Mouse (Mus musculus): ENCODE results near the gene Tmem238. TPM values are rescaled to one million over a fixed set of nuclear protein-coding genes. Genes with fewer than 3 reads are reported as not detected.

The Tmem238 gene
- polyA plus RNA-seq, 1 experiment from 2014 or later = 6.2 TPM

GRCm38 (mm10) chr7:4742482-4742819 is 47.0 kb downstream of the Tmem238 start:
- ATAC-seq (ENCODE audit: insufficient number of reproducible peaks, insufficient read depth, low FRiP score, low TSS enrichment) = no peak
- peaks cover 50% of the 10 kb centered on the region for H3K36me3 ChIP-seq
- no peak overlapping the region for H3K4me2 ChIP-seq (replicated peaks)
- no peaks in the 10 kb centered on the region for H3K27me3 ChIP-seq
- H3K27ac ChIP-seq = no peak overlapping the region
- no peak overlapping the region for H3K4me3 ChIP-seq
- H3K9ac ChIP-seq = no peak overlapping the region
- peaks cover 24% of the 10 kb centered on the region for H3K4me1 ChIP-seq
- WGBS = 92% methylated on average over 6 of the region's 6 CpGs
- H3K9me3 ChIP-seq = no peaks in the 10 kb centered on the region

DNA sequence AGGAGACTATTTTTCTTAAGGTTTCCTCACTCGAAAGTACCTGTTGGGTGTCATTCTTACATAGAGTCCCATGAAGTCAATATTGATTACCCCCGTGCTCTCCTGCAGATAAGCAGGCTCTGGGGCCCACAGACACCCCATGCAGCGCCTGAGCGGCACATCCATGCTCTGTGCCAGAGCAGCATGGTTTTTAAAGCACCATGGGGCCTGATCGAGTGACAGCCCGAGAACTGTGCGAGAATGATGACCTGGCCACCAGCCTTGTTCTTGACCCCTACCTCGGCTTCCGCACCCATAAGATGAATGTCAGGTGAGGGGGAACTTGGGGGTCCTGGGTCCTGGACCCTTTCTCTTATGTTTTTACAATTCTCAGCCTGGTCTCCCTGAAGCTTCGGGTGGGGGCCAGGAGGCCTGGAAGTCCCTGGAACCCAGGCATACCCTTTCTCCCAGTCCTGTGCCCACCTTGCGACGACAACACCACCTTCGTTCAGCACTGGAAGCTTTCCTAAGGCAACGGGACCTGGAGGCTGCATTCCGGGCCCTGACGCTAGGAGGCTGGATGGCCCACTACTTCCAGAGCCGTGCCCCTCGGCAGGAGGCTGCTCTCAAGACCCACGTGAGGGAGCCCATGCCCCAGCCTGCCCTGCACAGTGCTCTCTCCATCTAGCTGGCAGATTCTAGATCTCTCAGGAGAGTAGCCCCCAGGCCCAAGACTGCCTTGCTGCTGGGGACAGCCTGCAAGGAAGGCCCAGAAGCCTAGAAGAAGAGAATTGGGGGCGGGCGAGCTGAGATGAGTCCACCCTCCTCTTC is 47.6 kb downstream of the Tmem238 start:
- Histone ChIP-seq H3K9ac (peak overlapping the region; percentile 77; the same call in 1 of the 2 replicates), H3K4me3 (peak overlapping the region; percentile 73; the same call in 1 of the 2 replicates), H3K4me1 (peaks cover 24% of the 10 kb centered on the region), H3K4me2 (replicated peaks) (peak overlapping the region; percentile 85), H3K9me3 (no peaks in the 10 kb centered on the region), H3K27ac (no peak overlapping the region), H3K36me3 (peaks cover 47% of the 10 kb centered on the region), H3K27me3 (no peaks in the 10 kb centered on the region)
- no peak for ATAC-seq (ENCODE audit: insufficient number of reproducible peaks, insufficient read depth, low FRiP score, low TSS enrichment)
- WGBS = 86% methylated on average over 21 of the region's 21 CpGs

DNA sequence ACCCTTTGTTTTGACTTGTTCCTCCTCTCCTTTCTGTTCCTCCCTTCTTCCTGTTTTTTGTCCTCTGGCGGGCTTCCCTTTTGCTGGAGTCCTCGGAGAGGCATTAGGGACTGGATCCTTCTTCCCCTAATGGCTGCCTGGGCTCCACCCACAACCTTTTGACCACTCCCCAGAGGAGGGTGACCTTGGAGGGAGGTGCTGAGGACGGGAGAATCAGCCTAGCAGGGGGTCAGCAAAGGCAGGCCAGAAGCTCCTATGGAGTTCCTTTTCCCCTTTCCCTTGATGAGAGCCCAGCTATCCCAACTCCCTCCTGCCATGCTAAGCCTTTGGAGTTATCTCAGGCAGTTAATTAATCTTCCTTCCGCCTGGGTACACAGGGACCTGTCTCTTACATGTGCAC is 48.3 kb downstream of the Tmem238 start:
- Histone ChIP-seq H3K9me3 (no peaks in the 10 kb centered on the region), H3K4me2 (replicated peaks) (peak overlapping the region; percentile 85), H3K27me3 (no peaks in the 10 kb centered on the region), H3K4me1 (peaks cover 24% of the 10 kb centered on the region), H3K4me3 (peak overlapping the region; percentile 73), H3K27ac (peak overlapping the region; percentile 90), H3K9ac (peak overlapping the region; percentile 77), H3K36me3 (peaks cover 39% of the 10 kb centered on the region)
- WGBS = 6% methylated on average over 4 of the region's 4 CpGs
- ATAC-seq (ENCODE audit: insufficient number of reproducible peaks, insufficient read depth, low FRiP score, low TSS enrichment) = no peak

GRCm38 (mm10) chr7:4740309-4740727 is 49.1 kb downstream of the Tmem238 start:
- Histone ChIP-seq H3K27me3 (no peaks in the 10 kb centered on the region), H3K9ac (peak overlapping the region; percentile 77), H3K9me3 (no peaks in the 10 kb centered on the region), H3K4me2 (replicated peaks) (peak overlapping the region; percentile 85), H3K4me3 (peak overlapping the region; percentile 73), H3K4me1 (peaks cover 24% of the 10 kb centered on the region), H3K36me3 (peaks cover 31% of the 10 kb centered on the region), H3K27ac (peak overlapping the region; percentile 90)
- WGBS = under 1% methylated on average over 14 of the region's 14 CpGs
- ATAC-seq (ENCODE audit: insufficient number of reproducible peaks, insufficient read depth, low FRiP score, low TSS enrichment) = peak; percentile 16; the same call in 1 of the 2 replicates

GRCm38 (mm10) chr7:4739544-4740275 is 49.7 kb downstream of the Tmem238 start, which contains the start of gene Kmt5c:
Gene Kmt5c, plus strand, starts transcription at chr7:4740115.
- peaks cover 24% of the 10 kb centered on the region for H3K4me1 ChIP-seq
- H3K36me3 ChIP-seq = peaks cover 28% of the 10 kb centered on the region
- H3K27me3 ChIP-seq = no peaks in the 10 kb centered on the region

GRCm38 (mm10) chr7:4739041-4739543 is 50.4 kb downstream of the Tmem238 start:
- no peak for ATAC-seq (ENCODE audit: insufficient number of reproducible peaks, insufficient read depth, low FRiP score, low TSS enrichment)
- Histone ChIP-seq H3K9ac (peak overlapping the region; percentile 17; the same call in 1 of the 2 replicates), H3K27me3 (no peaks in the 10 kb centered on the region), H3K27ac (peak overlapping the region; percentile 69), H3K36me3 (peaks cover 22% of the 10 kb centered on the region), H3K4me2 (replicated peaks) (peak overlapping the region; percentile 49), H3K4me1 (peaks cover 24% of the 10 kb centered on the region), H3K4me3 (peak overlapping the region; percentile 73), H3K9me3 (no peaks in the 10 kb centered on the region)
- 46% methylated on average over 10 of the region's 10 CpGs for WGBS

More at GRCm38 (mm10) chr7:4739544-4740275, 49.7 kb downstream of the Tmem238 start, which contains the start of gene Kmt5c:
- H3K9me3 ChIP-seq = no peaks in the 10 kb centered on the region
- under 1% methylated on average over 39 of the region's 44 CpGs for WGBS
- H3K27ac ChIP-seq = peak within 1 kb of the TSS; percentile 90
- peak within 1 kb of the TSS; percentile 77 for H3K9ac ChIP-seq
- peak; percentile 98 for ATAC-seq (ENCODE audit: insufficient number of reproducible peaks, insufficient read depth, low FRiP score, low TSS enrichment)
- H3K4me2 ChIP-seq (replicated peaks) = peak within 1 kb of the TSS; percentile 85
- peak within 1 kb of the TSS; percentile 73 for H3K4me3 ChIP-seq

Other genes starting within 250 kb of the Tmem238 start
- gene Syt5, start 242.1 kb downstream of the Tmem238 start, polyA plus RNA-seq (2016; fragmentation: Nextera tagmentation; extraction: Ambion mirVana) = 5.9 and 8.8 TPM in 2 replicates
- gene Ptprh, start 185.6 kb downstream of the Tmem238 start, polyA plus RNA-seq (2016; fragmentation: Nextera tagmentation; extraction: Ambion mirVana) = not detected in 2 replicates
- 1.9 and 2.2 TPM in 2 replicates for gene Tmem86b, start 158.2 kb downstream of the Tmem238 start, polyA plus RNA-seq (2016; fragmentation: Nextera tagmentation; extraction: Ambion mirVana)
- gene Ppp6r1, start 130.6 kb downstream of the Tmem238 start, polyA plus RNA-seq (2016; fragmentation: Nextera tagmentation; extraction: Ambion mirVana) = 10.6 and 11.7 TPM in 2 replicates
- 103 and 107 TPM in 2 replicates for gene Hspbp1, start 104.6 kb downstream of the Tmem238 start, polyA plus RNA-seq (2016; fragmentation: Nextera tagmentation; extraction: Ambion mirVana)
- 2.8 and 3.6 TPM in 2 replicates for gene Brsk1, start 99.1 kb downstream of the Tmem238 start, polyA plus RNA-seq (2016; fragmentation: Nextera tagmentation; extraction: Ambion mirVana)
- gene Tmem150b, start 64.4 kb downstream of the Tmem238 start, polyA plus RNA-seq (2016; fragmentation: Nextera tagmentation; extraction: Ambion mirVana) = 0.33 TPM in 1 of 2 replicates, not detected in the other
- 71.1 and 77.3 TPM in 2 replicates for gene Kmt5c, start 49.5 kb downstream of the Tmem238 start, polyA plus RNA-seq (2016; fragmentation: Nextera tagmentation; extraction: Ambion mirVana)
- gene Cox6b2, start 36.6 kb downstream of the Tmem238 start, polyA plus RNA-seq (2016; fragmentation: Nextera tagmentation; extraction: Ambion mirVana) = 66.1 and 67.8 TPM in 2 replicates
- gene Fam71e2, start 18.4 kb downstream of the Tmem238 start, polyA plus RNA-seq (2016; fragmentation: Nextera tagmentation; extraction: Ambion mirVana) = not detected in 2 replicates
- 0.10 TPM in 1 of 2 replicates, not detected in the other for gene Il11, start 6.8 kb downstream of the Tmem238 start, polyA plus RNA-seq (2016; fragmentation: Nextera tagmentation; extraction: Ambion mirVana)
- not detected in 2 replicates for gene Tmem190, start 6.7 kb downstream of the Tmem238 start, polyA plus RNA-seq (2016; fragmentation: Nextera tagmentation; extraction: Ambion mirVana)
- 388 and 404 TPM in 2 replicates for gene Rpl28, start 3.2 kb upstream of the Tmem238 start, polyA plus RNA-seq (2016; fragmentation: Nextera tagmentation; extraction: Ambion mirVana)
- 422 and 452 TPM in 2 replicates for gene Ube2s, start 22.9 kb upstream of the Tmem238 start, polyA plus RNA-seq (2016; fragmentation: Nextera tagmentation; extraction: Ambion mirVana)
- 0.48 and 0.52 TPM in 2 replicates for gene Shisa7, start 55.0 kb upstream of the Tmem238 start, polyA plus RNA-seq (2016; fragmentation: Nextera tagmentation; extraction: Ambion mirVana)
- 4.1 and 4.4 TPM in 2 replicates for gene Isoc2b, start 80.6 kb upstream of the Tmem238 start, polyA plus RNA-seq (2016; fragmentation: Nextera tagmentation; extraction: Ambion mirVana)
- gene Isoc2a, start 87.5 kb upstream of the Tmem238 start, polyA plus RNA-seq (2016; fragmentation: Nextera tagmentation; extraction: Ambion mirVana) = 0.74 and 0.93 TPM in 2 replicates
- not detected in 2 replicates for gene Gm36210, start 116.9 kb upstream of the Tmem238 start, polyA plus RNA-seq (2016; fragmentation: Nextera tagmentation; extraction: Ambion mirVana)
- 4.0 and 4.3 TPM in 2 replicates for gene Zfp628, start 125.6 kb upstream of the Tmem238 start, polyA plus RNA-seq (2016; fragmentation: Nextera tagmentation; extraction: Ambion mirVana)
- gene Nat14, start 132.4 kb upstream of the Tmem238 start, polyA plus RNA-seq (2016; fragmentation: Nextera tagmentation; extraction: Ambion mirVana) = 5.4 and 7.7 TPM in 2 replicates
- 1.5 and 1.6 TPM in 2 replicates for gene Ssc5d, start 136.1 kb upstream of the Tmem238 start, polyA plus RNA-seq (2016; fragmentation: Nextera tagmentation; extraction: Ambion mirVana)
- gene Sbk2, start 174.8 kb upstream of the Tmem238 start, polyA plus RNA-seq (2016; fragmentation: Nextera tagmentation; extraction: Ambion mirVana) = 0.20 and 0.32 TPM in 2 replicates
- 0.06 TPM in 1 of 2 replicates, not detected in the other for gene Sbk3, start 181.5 kb upstream of the Tmem238 start, polyA plus RNA-seq (2016; fragmentation: Nextera tagmentation; extraction: Ambion mirVana)
- 43.3 and 46.7 TPM in 2 replicates for gene Zfp579, start 206.5 kb upstream of the Tmem238 start, polyA plus RNA-seq (2016; fragmentation: Nextera tagmentation; extraction: Ambion mirVana)
- gene Zfp524, start 224.8 kb upstream of the Tmem238 start, polyA plus RNA-seq (2016; fragmentation: Nextera tagmentation; extraction: Ambion mirVana) = 9.3 and 10.6 TPM in 2 replicates
- gene Fiz1, start 225.0 kb upstream of the Tmem238 start, polyA plus RNA-seq (2016; fragmentation: Nextera tagmentation; extraction: Ambion mirVana) = 58.9 and 59.3 TPM in 2 replicates
- gene Gm44973, start 225.8 kb upstream of the Tmem238 start, polyA plus RNA-seq (2016; fragmentation: Nextera tagmentation; extraction: Ambion mirVana) = not detected in 2 replicates
- 8.2 TPM in 2 replicates for gene Zfp865, start 230.7 kb upstream of the Tmem238 start, polyA plus RNA-seq (2016; fragmentation: Nextera tagmentation; extraction: Ambion mirVana)
- gene Ccdc106, start 230.9 kb upstream of the Tmem238 start, polyA plus RNA-seq (2016; fragmentation: Nextera tagmentation; extraction: Ambion mirVana) = 35.5 and 38.4 TPM in 2 replicates
- gene 4632433K11Rik, start 244.5 kb upstream of the Tmem238 start, polyA plus RNA-seq (2016; fragmentation: Nextera tagmentation; extraction: Ambion mirVana) = not detected in 2 replicates
- 5.4 and 5.7 TPM in 2 replicates for gene Zfp784, start 248.8 kb upstream of the Tmem238 start, polyA plus RNA-seq (2016; fragmentation: Nextera tagmentation; extraction: Ambion mirVana)

Measured in embryonic facial prominence, embryonic 12.5 days (tissue).